Comparison of ENCODE assay signal across 14 mouse cellular contexts in genomic region chr15:33759496-33759895, GRCm38 (mm10).
DNase-seq lines count a peak whose midpoint lies in the region; ATAC-seq and TF ChIP-seq lines count a peak whose summit lies in the region.
"Had no signal": no experiment of that assay in that cellular context is flagged by ENCODE, and none has a peak within 500 bp of the region (broad histone marks: within the 10 kb centered on the region; RNA-seq: fewer than 3 reads in every experiment).

No protein-coding gene starts in this region.

- no peak overlapping the region for H3K27ac ChIP-seq in heart, embryonic 11.5 days (ENCODE audit: low read depth, low read length)
- H3K27ac ChIP-seq in midbrain, embryonic 14.5 days (replicated peaks; ENCODE audit: low read depth, low read length): no peak overlapping the region
- no peak overlapping the region for H3K27ac ChIP-seq in midbrain, embryonic 16.5 days (ENCODE audit: low read length)
- H3K27ac ChIP-seq: embryonic facial prominence, embryonic 15.5 days; intestine, embryonic 15.5 days had no signal

- peak; percentile 38 to 46 for DNase-seq in heart, adult 18-20 months
- peak; percentile 13 for DNase-seq in midbrain, embryonic 14.5 days
- peak; percentile 4 for DNase-seq in gonadal fat pad, adult 2 months (ENCODE audit: low read depth)
- DNase-seq in adrenal gland, postnatal 25 days: no peak
- no peak for DNase-seq in frontal cortex, postnatal 14 days (ENCODE audit: low spot score in 2 of 2)
- DNase-seq: cerebellum, postnatal 14 days; thymus, postnatal 36 days had no signal

- ATAC-seq in heart, embryonic 11.5 days (replicated peaks; ENCODE audit: insufficient number of reproducible peaks, low FRiP score, low TSS enrichment): no peak
- no peak for ATAC-seq in midbrain, embryonic 14.5 days (ENCODE audit: low FRiP score, low TSS enrichment)
- no peak for ATAC-seq in midbrain, embryonic 16.5 days
- ATAC-seq: forebrain, embryonic 16.5 days; intestine, embryonic 15.5 days had no signal

- H3K4me3 ChIP-seq in heart, embryonic 11.5 days (ENCODE audit: low read depth, low read length): no peak overlapping the region
- H3K4me3 ChIP-seq in midbrain, embryonic 14.5 days (replicated peaks; ENCODE audit: low read depth, low read length): no peak overlapping the region
- H3K4me3 ChIP-seq in midbrain, embryonic 16.5 days (ENCODE audit: low read depth, low read length): no peak overlapping the region
- H3K4me3 ChIP-seq in myocyte: no peak overlapping the region
- H3K4me3 ChIP-seq: embryonic facial prominence, embryonic 15.5 days; intestine, embryonic 15.5 days had no signal

- no peak overlapping the region for H3ac ChIP-seq in myocyte (ENCODE audit: control insufficient read depth, insufficient read length)

- H3K4me1 ChIP-seq in heart, embryonic 11.5 days (ENCODE audit: control insufficient read depth, insufficient read depth, low read length): no peaks in the 10 kb centered on the region
- no peaks in the 10 kb centered on the region for H3K4me1 ChIP-seq in midbrain, embryonic 14.5 days (ENCODE audit: control insufficient read depth, insufficient read depth, low read length)
- H3K4me1 ChIP-seq in midbrain, embryonic 16.5 days (ENCODE audit: control insufficient read depth, insufficient read depth, low read length): no peaks in the 10 kb centered on the region
- H3K4me1 ChIP-seq: embryonic facial prominence, embryonic 15.5 days; intestine, embryonic 15.5 days had no signal

- H3K36me3 ChIP-seq in heart, embryonic 11.5 days (ENCODE audit: control insufficient read depth, insufficient read depth, low read length): no peaks in the 10 kb centered on the region
- no peaks in the 10 kb centered on the region for H3K36me3 ChIP-seq in midbrain, embryonic 14.5 days (ENCODE audit: control insufficient read depth, insufficient read depth, low read length)
- H3K36me3 ChIP-seq in midbrain, embryonic 16.5 days (ENCODE audit: control insufficient read depth, insufficient read depth, low read length): no peaks in the 10 kb centered on the region
- H3K36me3 ChIP-seq in myocyte (ENCODE audit: control insufficient read depth, insufficient read depth): no peaks in the 10 kb centered on the region
- H3K36me3 ChIP-seq: embryonic facial prominence, embryonic 15.5 days; intestine, embryonic 15.5 days had no signal

- H3K27me3 ChIP-seq in heart, embryonic 11.5 days (ENCODE audit: control insufficient read depth, insufficient read depth, low read length): no peaks in the 10 kb centered on the region
- no peaks in the 10 kb centered on the region for H3K27me3 ChIP-seq in midbrain, embryonic 14.5 days (ENCODE audit: control insufficient read depth, insufficient read depth, low read length)
- H3K27me3 ChIP-seq in midbrain, embryonic 16.5 days (ENCODE audit: control insufficient read depth, insufficient read depth, low read depth, low read length): no peaks in the 10 kb centered on the region
- no peaks in the 10 kb centered on the region for H3K27me3 ChIP-seq in myocyte (ENCODE audit: control insufficient read depth, insufficient read depth, insufficient read length)
- H3K27me3 ChIP-seq: embryonic facial prominence, embryonic 15.5 days; intestine, embryonic 15.5 days had no signal

- H3K9me3 ChIP-seq in heart, embryonic 11.5 days (replicated peaks; ENCODE audit: control insufficient read depth, low read length): no peaks in the 10 kb centered on the region
- no peaks in the 10 kb centered on the region for H3K9me3 ChIP-seq in midbrain, embryonic 14.5 days (ENCODE audit: control insufficient read depth, low read length)
- no peaks in the 10 kb centered on the region for H3K9me3 ChIP-seq in midbrain, embryonic 16.5 days (replicated peaks; ENCODE audit: control insufficient read depth, low read length, poor library complexity, severe bottlenecking)
- H3K9me3 ChIP-seq: embryonic facial prominence, embryonic 15.5 days; intestine, embryonic 15.5 days had no signal

- H3K4me2 ChIP-seq in heart, embryonic 11.5 days: no peak overlapping the region
- H3K4me2 ChIP-seq in midbrain, embryonic 14.5 days (ENCODE audit: low read length): no peak overlapping the region
- H3K4me2 ChIP-seq in midbrain, embryonic 16.5 days (ENCODE audit: low read length): no peak overlapping the region
- no peak overlapping the region for H3K4me2 ChIP-seq in myocyte (ENCODE audit: low read depth)
- H3K4me2 ChIP-seq: embryonic facial prominence, embryonic 15.5 days; intestine, embryonic 15.5 days; liver, embryonic 11.5 days had no signal

- H3K79me2 ChIP-seq in myocyte (ENCODE audit: control insufficient read depth, insufficient read depth): no peaks in the 10 kb centered on the region

- no peak overlapping the region for H3K9ac ChIP-seq in heart, embryonic 11.5 days (ENCODE audit: low read depth, low read length)
- H3K9ac ChIP-seq in midbrain, embryonic 14.5 days (replicated peaks; ENCODE audit: low read length): no peak overlapping the region
- H3K9ac ChIP-seq in midbrain, embryonic 16.5 days (ENCODE audit: low read depth, low read length): no peak overlapping the region
- H3K9ac ChIP-seq: embryonic facial prominence, embryonic 15.5 days; intestine, embryonic 15.5 days had no signal

- TF ChIP-seq POLR2A in myocyte (IDR thresholded peaks at IDR 0.05; ENCODE audit: insufficient read length, low read depth): no peak

- WGBS in heart, embryonic 11.5 days (ENCODE audit: insufficient replicate concordance): 36% methylated on average over 6 of the region's 6 CpGs
- WGBS in midbrain, embryonic 14.5 days: 81% methylated on average over 6 of the region's 6 CpGs
- WGBS in midbrain, embryonic 16.5 days: 81% methylated on average over 6 of the region's 6 CpGs

TF ChIP-seq in myocyte, 11 proteins besides CTCF, POLR2A, EP300 and RAD21:
- no peak for TF ChIP-seq MYOD1 (IDR thresholded peaks at IDR 0.05; ENCODE audit: control insufficient read depth in 1 of 3, insufficient read length in 2 of 3, low read depth in 2 of 3)
- no peak for TF ChIP-seq USF1 (IDR thresholded peaks at IDR 0.05; ENCODE audit: low read depth)
- TF ChIP-seq MAX (IDR thresholded peaks at IDR 0.05; ENCODE audit: low read depth): no peak
- TF ChIP-seq CEBPB (IDR thresholded peaks at IDR 0.05; ENCODE audit: insufficient read depth, poor library complexity, severe bottlenecking): peak; percentile 67
- no peak for TF ChIP-seq TCF3 (IDR thresholded peaks at IDR 0.05; ENCODE audit: insufficient read length, low read depth)
- no peak for TF ChIP-seq TCF12 (IDR thresholded peaks at IDR 0.05; ENCODE audit: insufficient read depth, poor library complexity, severe bottlenecking)
- no peak for TF ChIP-seq REST (IDR thresholded peaks at IDR 0.05; ENCODE audit: insufficient read depth, insufficient read length)
- TF ChIP-seq SRF (IDR thresholded peaks at IDR 0.05; ENCODE audit: control insufficient read depth, insufficient read length, low read depth): no peak

Comparison
In these comparisons a context has a peak if more than half of its experiments do, and no peak if none do; other contexts are left out.
1. DNase-seq: peak in heart, adult 18-20 months (2 of 2), midbrain, embryonic 14.5 days (single experiment) and gonadal fat pad, adult 2 months (single experiment); none in adrenal gland, postnatal 25 days (single experiment) and frontal cortex, postnatal 14 days (0 of 2).